Mouse (Mus musculus) ES-Bruce4 (cell line): ENCODE measurements around the gene Rab11fip3.
"Not testable (repeated sequence)": the region's sequence is repeated elsewhere in the genome, so short reads cannot be mapped to it uniquely, and the experiment has no call there.

Source experiments
- CTCF ChIP-seq: IDR thresholded peaks from one replicate; pipeline ENCODE4 v1.8.1; 2011; ENCODE audit warnings: low read depth, low read length
- EP300 ChIP-seq: IDR thresholded peaks from 2 replicates; pipeline ENCODE4 v1.6.1; 2011; ENCODE audit warnings: low read depth, low read length; ENCODE audit not compliant: insufficient read depth

DNA sequence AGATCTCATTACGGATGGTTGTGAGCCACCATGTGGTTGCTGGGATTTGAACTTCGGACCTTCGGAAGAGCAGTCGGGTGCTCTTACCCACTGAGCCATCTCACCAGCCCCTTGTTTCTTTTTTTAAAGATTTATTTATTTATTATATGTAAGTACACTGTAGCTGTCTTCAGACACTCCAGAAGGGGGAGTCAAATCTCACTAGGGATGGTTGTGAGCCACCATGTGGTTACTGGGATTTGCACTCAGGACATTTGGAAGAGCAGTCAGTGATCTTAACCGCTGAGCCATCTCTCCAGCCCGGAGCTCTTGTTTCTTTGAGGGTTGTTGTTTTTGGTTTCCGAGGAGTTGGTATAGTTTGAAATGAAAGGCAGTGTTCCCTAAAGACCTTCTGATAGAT is 45.1 kb upstream of the Rab11fip3 start:
- not testable (repeated sequence) for TF ChIP-seq CTCF, EP300
